Mouse (Mus musculus): ENCODE results near the gene Plxna2. TPM values are rescaled to one million over a fixed set of nuclear protein-coding genes. Genes with fewer than 3 reads are reported as not detected.

Gene Plxna2
- polyA plus RNA-seq, 1 experiment from 2014 or later = 19.0 TPM

- Histone ChIP-seq H3K9ac (ENCODE audit: low read length) (no peak overlapping the region), H3K4me2 (ENCODE audit: low read depth, low read length, severe bottlenecking) (no peak overlapping the region), H3K4me3 (ENCODE audit: low read depth, low read length) (no peak overlapping the region), H3K4me1 (replicated peaks; ENCODE audit: control insufficient read depth, insufficient read depth, low read length) (no peaks in the 10 kb centered on the region), H3K27me3 (ENCODE audit: control insufficient read depth, insufficient read depth, low read length) (no peaks in the 10 kb centered on the region), H3K36me3 (ENCODE audit: control insufficient read depth, insufficient read depth, low read length) (no peaks in the 10 kb centered on the region), H3K9me3 (ENCODE audit: control insufficient read depth, low read length) (no peaks in the 10 kb centered on the region), H3K27ac (ENCODE audit: low read depth, low read length) (no peak overlapping the region)
- no peak for DNase-seq (ENCODE audit: low spot score)
- WGBS = 69% methylated on average over 5 of the region's 5 CpGs
- ATAC-seq (replicated peaks; ENCODE audit: low FRiP score) = no peak
Measured at GRCm38 (mm10) chr1:194762896-194763295, 144.9 kb downstream of the Plxna2 start.

GRCm38 (mm10) chr1:194764951-194765350 lies 146.9 kb downstream of the Plxna2 start:
- Histone ChIP-seq H3K27ac (ENCODE audit: low read depth, low read length) (no peak overlapping the region), H3K9ac (ENCODE audit: low read length) (no peak overlapping the region), H3K4me1 (replicated peaks; ENCODE audit: control insufficient read depth, insufficient read depth, low read length) (no peaks in the 10 kb centered on the region), H3K4me3 (ENCODE audit: low read depth, low read length) (no peak overlapping the region), H3K27me3 (ENCODE audit: control insufficient read depth, insufficient read depth, low read length) (no peaks in the 10 kb centered on the region), H3K9me3 (ENCODE audit: control insufficient read depth, low read length) (no peaks in the 10 kb centered on the region), H3K4me2 (ENCODE audit: low read depth, low read length, severe bottlenecking) (no peak overlapping the region), H3K36me3 (ENCODE audit: control insufficient read depth, insufficient read depth, low read length) (no peaks in the 10 kb centered on the region)
- ATAC-seq (replicated peaks; ENCODE audit: low FRiP score) (no peak), DNase-seq (ENCODE audit: low spot score) (no peak)

GRCm38 (mm10) chr1:194768799-194769198 lies 150.8 kb downstream of the Plxna2 start:
- no peaks in the 10 kb centered on the region for H3K4me1 ChIP-seq (replicated peaks; ENCODE audit: control insufficient read depth, insufficient read depth, low read length)
- WGBS = 100% methylated on average over 1 of the region's 1 CpGs

GRCm38 (mm10) chr1:194772053-194772452 lies 154.0 kb downstream of the Plxna2 start:
- no peak for ATAC-seq (replicated peaks; ENCODE audit: low FRiP score)
- Histone ChIP-seq H3K27ac (ENCODE audit: low read depth, low read length) (no peak overlapping the region), H3K9ac (ENCODE audit: low read length) (no peak overlapping the region), H3K4me3 (ENCODE audit: low read depth, low read length) (no peak overlapping the region), H3K27me3 (ENCODE audit: control insufficient read depth, insufficient read depth, low read length) (no peaks in the 10 kb centered on the region), H3K9me3 (ENCODE audit: control insufficient read depth, low read length) (no peaks in the 10 kb centered on the region), H3K4me1 (replicated peaks; ENCODE audit: control insufficient read depth, insufficient read depth, low read length) (no peaks in the 10 kb centered on the region), H3K4me2 (ENCODE audit: low read depth, low read length, severe bottlenecking) (no peak overlapping the region), H3K36me3 (ENCODE audit: control insufficient read depth, insufficient read depth, low read length) (no peaks in the 10 kb centered on the region)
- WGBS = 66% methylated on average over 3 of the region's 3 CpGs
- no peak for DNase-seq (ENCODE audit: low spot score)

More at GRCm38 (mm10) chr1:194768799-194769198, 150.8 kb downstream of the Plxna2 start:
- ATAC-seq (replicated peaks; ENCODE audit: low FRiP score) (no peak), DNase-seq (ENCODE audit: low spot score) (no peak)
- Histone ChIP-seq H3K27ac (ENCODE audit: low read depth, low read length) (no peak overlapping the region), H3K4me3 (ENCODE audit: low read depth, low read length) (no peak overlapping the region), H3K9me3 (ENCODE audit: control insufficient read depth, low read length) (no peaks in the 10 kb centered on the region), H3K9ac (ENCODE audit: low read length) (no peak overlapping the region), H3K27me3 (ENCODE audit: control insufficient read depth, insufficient read depth, low read length) (no peaks in the 10 kb centered on the region), H3K4me2 (ENCODE audit: low read depth, low read length, severe bottlenecking) (no peak overlapping the region), H3K36me3 (ENCODE audit: control insufficient read depth, insufficient read depth, low read length) (no peaks in the 10 kb centered on the region)

- ATAC-seq (replicated peaks; ENCODE audit: low FRiP score) = no peak; the same call in 1 of the 2 replicates
Measured at GRCm38 (mm10) chr1:194773899-194774298, 155.9 kb downstream of the Plxna2 start.

GRCm38 (mm10) chr1:194774350-194774749 lies 156.3 kb downstream of the Plxna2 start:
- Histone ChIP-seq H3K4me2 (ENCODE audit: low read depth, low read length, severe bottlenecking) (no peak overlapping the region), H3K27me3 (ENCODE audit: control insufficient read depth, insufficient read depth, low read length) (no peaks in the 10 kb centered on the region), H3K27ac (ENCODE audit: low read depth, low read length) (no peak overlapping the region), H3K9me3 (ENCODE audit: control insufficient read depth, low read length) (no peaks in the 10 kb centered on the region), H3K4me1 (replicated peaks; ENCODE audit: control insufficient read depth, insufficient read depth, low read length) (no peaks in the 10 kb centered on the region), H3K9ac (ENCODE audit: low read length) (no peak overlapping the region), H3K4me3 (ENCODE audit: low read depth, low read length) (no peak overlapping the region), H3K36me3 (ENCODE audit: control insufficient read depth, insufficient read depth, low read length) (no peaks in the 10 kb centered on the region)
- DNase-seq (ENCODE audit: low spot score) (no peak), ATAC-seq (replicated peaks; ENCODE audit: low FRiP score) (no peak)
- WGBS = 53% methylated on average over 2 of the region's 2 CpGs

More at GRCm38 (mm10) chr1:194773899-194774298, 155.9 kb downstream of the Plxna2 start:
- Histone ChIP-seq H3K27ac (ENCODE audit: low read depth, low read length) (no peak overlapping the region), H3K9ac (ENCODE audit: low read length) (no peak overlapping the region), H3K36me3 (ENCODE audit: control insufficient read depth, insufficient read depth, low read length) (no peaks in the 10 kb centered on the region), H3K27me3 (ENCODE audit: control insufficient read depth, insufficient read depth, low read length) (no peaks in the 10 kb centered on the region), H3K4me1 (replicated peaks; ENCODE audit: control insufficient read depth, insufficient read depth, low read length) (no peaks in the 10 kb centered on the region), H3K9me3 (ENCODE audit: control insufficient read depth, low read length) (no peaks in the 10 kb centered on the region), H3K4me3 (ENCODE audit: low read depth, low read length) (no peak overlapping the region), H3K4me2 (ENCODE audit: low read depth, low read length, severe bottlenecking) (no peak overlapping the region)
- no peak for DNase-seq (ENCODE audit: low spot score)
- WGBS = 30% methylated on average over 3 of the region's 3 CpGs

- H3K4me3 ChIP-seq (ENCODE audit: low read depth, low read length) = no peak overlapping the region
- no peaks in the 10 kb centered on the region for H3K4me1 ChIP-seq (replicated peaks; ENCODE audit: control insufficient read depth, insufficient read depth, low read length)
- H3K9ac ChIP-seq (ENCODE audit: low read length) = no peak overlapping the region
- DNase-seq (ENCODE audit: low spot score) (no peak), ATAC-seq (replicated peaks; ENCODE audit: low FRiP score) (no peak)
- no peak overlapping the region for H3K4me2 ChIP-seq (ENCODE audit: low read depth, low read length, severe bottlenecking)
- H3K9me3 ChIP-seq (ENCODE audit: control insufficient read depth, low read length) = no peaks in the 10 kb centered on the region
- no peaks in the 10 kb centered on the region for H3K27me3 ChIP-seq (ENCODE audit: control insufficient read depth, insufficient read depth, low read length)
- H3K27ac ChIP-seq (ENCODE audit: low read depth, low read length) = no peak overlapping the region
- WGBS = 73% methylated on average over 1 of the region's 1 CpGs
- no peaks in the 10 kb centered on the region for H3K36me3 ChIP-seq (ENCODE audit: control insufficient read depth, insufficient read depth, low read length)
Measured at GRCm38 (mm10) chr1:194774754-194775153, 156.7 kb downstream of the Plxna2 start.

- no peak for ATAC-seq (replicated peaks; ENCODE audit: low FRiP score)
Measured at GRCm38 (mm10) chr1:194775656-194776374, 157.8 kb downstream of the Plxna2 start.

More at GRCm38 (mm10) chr1:194775656-194776374, 157.8 kb downstream of the Plxna2 start:
- no peak overlapping the region for H3K4me2 ChIP-seq (ENCODE audit: low read depth, low read length, severe bottlenecking)
- H3K4me3 ChIP-seq (ENCODE audit: low read depth, low read length) = no peak overlapping the region
- H3K9me3 ChIP-seq (ENCODE audit: control insufficient read depth, low read length) = no peaks in the 10 kb centered on the region
- no peaks in the 10 kb centered on the region for H3K4me1 ChIP-seq (replicated peaks; ENCODE audit: control insufficient read depth, insufficient read depth, low read length)
- H3K36me3 ChIP-seq (ENCODE audit: control insufficient read depth, insufficient read depth, low read length) = no peaks in the 10 kb centered on the region
- no peaks in the 10 kb centered on the region for H3K27me3 ChIP-seq (ENCODE audit: control insufficient read depth, insufficient read depth, low read length)
- DNase-seq (ENCODE audit: low spot score) = no peak
- no peak overlapping the region for H3K9ac ChIP-seq (ENCODE audit: low read length)
- H3K27ac ChIP-seq (ENCODE audit: low read depth, low read length) = no peak overlapping the region
